Mouse (Mus musculus) neural tube, embryonic 13.5 days (tissue): ENCODE measurements around the gene Gm13889. TPM values are rescaled to one million over a fixed set of nuclear protein-coding genes. Genes with fewer than 3 reads are reported as not detected.

ENCODE experiments used
- ATAC-seq: fragments of 200-750 bp; cut with Nextera tagmentation; 2 replicates; pipeline ENCODE4 v1.8.0; 2017; ENCODE audit warnings: low read depth, mild to moderate bottlenecking, moderate TSS enrichment, moderate library complexity
- H3K27ac ChIP-seq: fragments of 300-500 bp; sonication (generic); replicated peaks from 2 replicates; pipeline ENCODE4 v1.5.1; 2015; ENCODE audit warnings: moderate library complexity, mild to moderate bottlenecking, inconsistent platforms
- H3K27me3 ChIP-seq: fragments of 300-500 bp; sonication (generic); 2 replicates; pipeline ENCODE4 v1.6.1; 2015; ENCODE audit warnings: mild to moderate bottlenecking, inconsistent platforms
- H3K36me3 ChIP-seq: fragments of 300-500 bp; sonication (generic); 2 replicates; pipeline ENCODE4 v1.6.1; 2015; ENCODE audit warnings: mild to moderate bottlenecking, inconsistent platforms
- H3K4me1 ChIP-seq: fragments of 300-500 bp; sonication (generic); replicated peaks from 2 replicates; pipeline ENCODE4 v1.6.1; 2015; ENCODE audit warnings: inconsistent platforms
- H3K4me2 ChIP-seq: fragments of 300-500 bp; sonication (generic); 2 replicates; pipeline ENCODE4 v1.6.1; 2015; ENCODE audit warnings: inconsistent platforms, mild to moderate bottlenecking, moderate library complexity
- H3K4me3 ChIP-seq: fragments of 300-500 bp; sonication (generic); 2 replicates; pipeline ENCODE4 v1.5.1; 2015; ENCODE audit warnings: mild to moderate bottlenecking, inconsistent platforms
- H3K9ac ChIP-seq: fragments of 300-500 bp; sonication (generic); 2 replicates; pipeline ENCODE4 v1.6.1; 2015; ENCODE audit warnings: moderate library complexity, mild to moderate bottlenecking, inconsistent platforms
- H3K9me3 ChIP-seq: fragments of 300-500 bp; sonication (generic); 2 replicates; pipeline ENCODE4 v1.6.1; 2016; ENCODE audit warnings: inconsistent platforms
- WGBS: fragments of 180-500 bp; shearing (Covaris S2); methylation state at CpG from one replicate; pipeline ENCODE4 v1.1.7; 2015; 5-methylcytosine and 5-hydroxymethylcytosine counted together
- polyA plus RNA-seq: library from polyadenylated mRNA; unstranded; fragments of >200 nt; fragmentation: Nextera tagmentation; extraction: Ambion mirVana; gene quantifications from 2 replicates; pipeline ENCODE4 v1.2.1, GENCODE M21; 2015

Gm13889 gene
- polyA plus RNA-seq, 1 experiment from 2014 or later: 11.0 TPM

DNA sequence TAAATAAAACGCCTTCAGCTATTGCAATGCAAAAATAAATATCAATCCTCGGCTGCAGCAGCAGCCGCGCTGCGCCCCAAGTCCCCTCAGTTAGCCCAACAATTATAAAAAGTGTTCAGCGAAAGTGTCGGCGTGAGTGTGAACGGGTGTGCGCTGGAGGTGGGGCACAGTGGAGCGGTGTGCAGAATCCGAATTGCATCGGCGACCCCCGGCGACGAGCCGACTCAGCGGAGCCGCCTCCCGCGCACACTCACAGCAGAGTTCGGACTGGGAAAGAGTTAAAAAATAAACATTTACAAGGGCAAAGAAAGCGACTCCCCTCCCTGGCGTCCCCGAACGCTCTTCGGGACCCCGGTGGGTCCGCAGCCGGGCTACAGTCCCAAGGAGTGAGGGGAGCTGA lies 1.1 kb downstream of the Gm13889 start:
- Histone ChIP-seq H3K27me3 (peaks cover 57% of the 10 kb centered on the region), H3K4me3 (peak overlapping the region; percentile 68), H3K4me2 (peak overlapping the region; percentile 93), H3K9ac (peak overlapping the region; percentile 89), H3K9me3 (no peaks in the 10 kb centered on the region), H3K4me1 (peaks cover 44% of the 10 kb centered on the region), H3K27ac (peak overlapping the region; percentile 85), H3K36me3 (no peaks in the 10 kb centered on the region)
- no peak for ATAC-seq
- under 1% methylated on average over 31 of the region's 31 CpGs for WGBS

- Histone ChIP-seq H3K27me3 (peaks cover 57% of the 10 kb centered on the region), H3K27ac (peak overlapping the region; percentile 85; the same call in 1 of the 2 replicates), H3K4me2 (peak overlapping the region; percentile 93), H3K4me1 (peaks cover 44% of the 10 kb centered on the region), H3K9me3 (no peaks in the 10 kb centered on the region), H3K36me3 (no peaks in the 10 kb centered on the region), H3K9ac (peak overlapping the region; percentile 89), H3K4me3 (peak overlapping the region; percentile 68)
- ATAC-seq: no peak
- under 1% methylated on average over 31 of the region's 32 CpGs for WGBS
Measured at GRCm38 (mm10) chr2:93954781-93955578, 2.0 kb downstream of the Gm13889 start.

- H3K4me3 ChIP-seq: no peak overlapping the region
- H3K9ac ChIP-seq: no peak overlapping the region
- H3K27ac ChIP-seq: no peak overlapping the region
- 84% methylated on average over 9 of the region's 9 CpGs for WGBS
- H3K36me3 ChIP-seq: no peaks in the 10 kb centered on the region
- H3K4me2 ChIP-seq: peak overlapping the region; percentile 93
- ATAC-seq: no peak
- peaks cover 57% of the 10 kb centered on the region for H3K27me3 ChIP-seq
- no peaks in the 10 kb centered on the region for H3K9me3 ChIP-seq
- H3K4me1 ChIP-seq: peaks cover 44% of the 10 kb centered on the region
Measured at GRCm38 (mm10) chr2:93953726-93954125, 3.3 kb downstream of the Gm13889 start.

DNA sequence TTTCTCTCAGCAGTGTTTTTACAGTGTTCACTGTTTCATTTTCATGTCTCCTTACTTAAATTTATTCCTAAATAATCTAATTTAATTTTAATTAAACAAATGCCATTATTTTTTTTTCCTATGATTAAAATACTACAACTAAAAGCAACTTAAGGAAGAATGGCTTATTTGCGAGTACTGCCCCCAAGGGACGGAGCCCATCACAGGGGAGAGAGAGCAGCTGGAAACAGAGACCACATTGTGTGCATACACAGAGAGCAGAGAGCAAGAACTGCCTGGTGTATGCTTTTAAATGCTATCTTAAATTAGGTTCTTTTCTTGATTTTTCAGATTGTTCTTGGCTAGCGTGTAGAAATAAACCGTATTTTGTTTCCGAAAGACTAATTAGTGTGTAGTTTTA lies 10.0 kb downstream of the Gm13889 start:
- peaks cover 8% of the 10 kb centered on the region; the same call in 1 of the 2 replicates for H3K4me1 ChIP-seq
- no peak overlapping the region for H3K4me3 ChIP-seq
- H3K27ac ChIP-seq: peak overlapping the region; percentile 2; the same call in 1 of the 2 replicates
- H3K27me3 ChIP-seq: 0 out of 2 replicates have a peak, but pooled peaks cover 6% of the 10 kb centered on the region
- 49% methylated on average over 5 of the region's 5 CpGs for WGBS
- no peaks in the 10 kb centered on the region for H3K36me3 ChIP-seq
- 0 out of 2 replicates have a peak, but pooled peaks cover 10% of the 10 kb centered on the region for H3K9me3 ChIP-seq
- H3K4me2 ChIP-seq: no peak overlapping the region
- H3K9ac ChIP-seq: no peak overlapping the region
- ATAC-seq: no peak

- no peaks in the 10 kb centered on the region for H3K36me3 ChIP-seq
- H3K27ac ChIP-seq: no peak overlapping the region
- H3K4me2 ChIP-seq: no peak overlapping the region
- H3K4me3 ChIP-seq: no peak overlapping the region
- ATAC-seq: no peak
- peaks cover 11% of the 10 kb centered on the region; the same call in 1 of the 2 replicates for H3K4me1 ChIP-seq
- H3K9me3 ChIP-seq: 0 out of 2 replicates have a peak, but pooled peaks cover 10% of the 10 kb centered on the region
- no peak overlapping the region for H3K9ac ChIP-seq
- H3K27me3 ChIP-seq: no peaks in the 10 kb centered on the region
- WGBS: 92% methylated on average over 4 of the region's 4 CpGs
Measured at GRCm38 (mm10) chr2:93944855-93945254, 12.1 kb downstream of the Gm13889 start.

DNA sequence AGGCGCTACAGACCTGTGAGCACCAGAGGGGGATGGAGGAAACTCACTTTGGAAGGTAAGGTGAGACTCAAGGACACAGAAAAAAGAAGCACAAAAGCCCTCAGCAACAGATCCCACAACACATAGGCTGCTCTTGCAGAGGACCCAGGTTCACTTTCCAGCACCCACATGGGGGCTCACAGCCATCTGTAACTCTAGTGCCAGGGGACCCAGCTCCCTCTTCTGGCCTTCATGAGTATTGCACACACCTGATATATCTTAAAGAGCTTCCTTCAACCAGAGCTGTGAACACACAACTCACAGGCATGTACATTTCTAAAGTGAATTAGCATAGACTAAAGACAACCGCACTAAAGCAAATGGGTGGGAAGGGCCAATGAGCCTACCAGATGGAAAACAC lies 12.9 kb downstream of the Gm13889 start:
- no peak overlapping the region for H3K4me3 ChIP-seq
- H3K36me3 ChIP-seq: no peaks in the 10 kb centered on the region
- no peak overlapping the region for H3K9ac ChIP-seq
- H3K27ac ChIP-seq: no peak overlapping the region
- WGBS: 93% methylated on average over 2 of the region's 2 CpGs
- no peak overlapping the region for H3K4me2 ChIP-seq
- H3K4me1 ChIP-seq: peaks cover 11% of the 10 kb centered on the region; the same call in 1 of the 2 replicates
- no peaks in the 10 kb centered on the region for H3K27me3 ChIP-seq
- no peak for ATAC-seq
- H3K9me3 ChIP-seq: 0 out of 2 replicates have a peak, but pooled peaks cover 10% of the 10 kb centered on the region

DNA sequence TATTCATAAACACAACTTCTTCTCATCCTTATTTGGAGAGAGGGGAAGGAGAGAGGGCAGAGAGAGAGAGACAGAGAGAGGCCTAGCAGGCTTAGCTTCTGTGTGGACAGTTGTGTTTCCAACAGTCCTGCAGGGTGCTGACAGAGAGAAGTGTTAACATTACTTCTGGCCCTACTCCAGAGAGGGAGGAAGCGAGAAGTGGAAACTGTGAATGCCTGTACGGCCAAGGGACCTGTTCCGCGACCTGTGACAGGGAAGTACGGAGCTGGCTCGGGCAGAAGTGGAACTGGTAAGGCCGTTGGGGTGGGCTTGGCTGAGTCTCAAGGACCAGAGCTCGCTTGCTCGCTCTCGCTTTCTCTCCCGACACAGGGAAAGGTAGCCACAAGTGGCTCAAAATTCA lies 15.3 kb downstream of the Gm13889 start:
- 0 out of 2 replicates have a peak, but pooled peaks cover 11% of the 10 kb centered on the region for H3K4me1 ChIP-seq
- H3K27me3 ChIP-seq: no peaks in the 10 kb centered on the region
- 81% methylated on average over 11 of the region's 11 CpGs for WGBS
- H3K4me3 ChIP-seq: no peak overlapping the region
- no peak overlapping the region for H3K4me2 ChIP-seq
- 0 out of 2 replicates have a peak, but pooled peaks cover 10% of the 10 kb centered on the region for H3K9me3 ChIP-seq
- ATAC-seq: no peak
- no peak overlapping the region for H3K9ac ChIP-seq
- no peaks in the 10 kb centered on the region for H3K36me3 ChIP-seq
- H3K27ac ChIP-seq: no peak overlapping the region

- ATAC-seq: no peak
- 0 out of 2 replicates have a peak, but pooled peaks cover 3% of the 10 kb centered on the region for H3K9me3 ChIP-seq
- H3K4me2 ChIP-seq: no peak overlapping the region
- 0 out of 2 replicates have a peak, but pooled peaks cover 11% of the 10 kb centered on the region for H3K4me1 ChIP-seq
- no peak overlapping the region for H3K4me3 ChIP-seq
- H3K27me3 ChIP-seq: no peaks in the 10 kb centered on the region
- 0 out of 2 replicates have a peak overlapping the region, but pooled peaks have one; percentile 53 for H3K27ac ChIP-seq
- H3K36me3 ChIP-seq: no peaks in the 10 kb centered on the region
- WGBS: 58% methylated on average over 9 of the region's 9 CpGs
- no peak overlapping the region for H3K9ac ChIP-seq
Measured at GRCm38 (mm10) chr2:93938534-93938933, 18.5 kb downstream of the Gm13889 start.

DNA sequence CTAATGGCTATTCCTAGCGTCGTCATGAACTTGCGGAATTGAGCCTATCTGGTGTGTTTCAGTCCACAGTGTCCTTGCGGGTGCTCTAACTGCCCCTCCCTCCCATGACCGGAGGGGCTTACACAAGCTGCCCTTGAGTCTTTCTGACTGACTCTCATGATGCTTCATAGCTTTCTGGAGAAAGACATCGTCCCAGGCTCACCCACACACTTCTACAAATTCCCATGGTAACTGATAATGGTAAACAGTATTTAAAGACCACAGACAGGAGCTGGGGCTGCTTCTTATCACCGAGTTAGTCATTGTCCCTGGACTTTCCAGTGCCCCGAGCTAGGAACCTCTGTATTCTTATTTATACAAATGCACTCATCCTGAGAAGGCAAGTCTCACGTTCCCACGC lies 28.1 kb downstream of the Gm13889 start:
- Histone ChIP-seq H3K9ac (no peak overlapping the region), H3K27me3 (no peaks in the 10 kb centered on the region), H3K9me3 (no peaks in the 10 kb centered on the region), H3K36me3 (no peaks in the 10 kb centered on the region), H3K27ac (no peak overlapping the region), H3K4me2 (no peak overlapping the region), H3K4me3 (no peak overlapping the region), H3K4me1 (no peaks in the 10 kb centered on the region)
- ATAC-seq: no peak
- 88% methylated on average over 10 of the region's 10 CpGs for WGBS

GRCm38 (mm10) chr2:93927701-93928437 lies 29.1 kb downstream of the Gm13889 start:
- Histone ChIP-seq H3K27me3 (no peaks in the 10 kb centered on the region), H3K4me3 (no peak overlapping the region), H3K27ac (no peak overlapping the region), H3K9me3 (no peaks in the 10 kb centered on the region), H3K9ac (no peak overlapping the region), H3K36me3 (no peaks in the 10 kb centered on the region), H3K4me2 (no peak overlapping the region), H3K4me1 (no peaks in the 10 kb centered on the region)
- no peak for ATAC-seq
- WGBS: 78% methylated on average over 13 of the region's 13 CpGs

- no peaks in the 10 kb centered on the region for H3K36me3 ChIP-seq
- ATAC-seq: no peak
- H3K9ac ChIP-seq: no peak overlapping the region
- H3K4me1 ChIP-seq: no peaks in the 10 kb centered on the region
- H3K27me3 ChIP-seq: no peaks in the 10 kb centered on the region
- no peak overlapping the region for H3K4me3 ChIP-seq
- 96% methylated on average over 8 of the region's 8 CpGs for WGBS
- H3K27ac ChIP-seq: no peak overlapping the region
- no peak overlapping the region for H3K4me2 ChIP-seq
- no peaks in the 10 kb centered on the region for H3K9me3 ChIP-seq
Measured at GRCm38 (mm10) chr2:93926141-93926540, 30.9 kb downstream of the Gm13889 start.

- Histone ChIP-seq H3K36me3 (no peaks in the 10 kb centered on the region), H3K4me3 (no peak overlapping the region), H3K9ac (no peak overlapping the region), H3K4me1 (no peaks in the 10 kb centered on the region), H3K27ac (no peak overlapping the region), H3K9me3 (no peaks in the 10 kb centered on the region), H3K27me3 (no peaks in the 10 kb centered on the region), H3K4me2 (no peak overlapping the region)
- no peak for ATAC-seq
- WGBS: 91% methylated on average over 3 of the region's 3 CpGs
Measured at GRCm38 (mm10) chr2:93919093-93919492, 37.9 kb downstream of the Gm13889 start.
